Mouse (Mus musculus) forebrain, embryonic 13.5 days (tissue): ENCODE data around the gene Oca2. TPM values are rescaled to one million over a fixed set of nuclear protein-coding genes. Genes with fewer than 3 reads are reported as not detected.

Experiments used
- ATAC-seq: fragments of 200-750 bp; cut with Nextera tagmentation; 2 replicates; pipeline ENCODE4 v1.8.0; 2017
- H3K27ac ChIP-seq: fragments of 300-500 bp; sonication (generic); 2 replicates; pipeline ENCODE4 v1.5.1; 2015; ENCODE audit warnings: inconsistent platforms, mild to moderate bottlenecking, moderate library complexity
- H3K27me3 ChIP-seq: fragments of 300-500 bp; sonication (generic); 2 replicates; pipeline ENCODE4 v1.6.1; 2015; ENCODE audit warnings: mild to moderate bottlenecking, inconsistent platforms
- H3K36me3 ChIP-seq: fragments of 300-500 bp; sonication (generic); 2 replicates; pipeline ENCODE4 v1.6.1; 2015; ENCODE audit warnings: mild to moderate bottlenecking, inconsistent platforms; ENCODE audit not compliant: poor library complexity, severe bottlenecking
- H3K4me1 ChIP-seq: fragments of 300-500 bp; sonication (generic); 2 replicates; pipeline ENCODE4 v1.6.1; 2015; ENCODE audit warnings: inconsistent platforms
- H3K4me2 ChIP-seq: fragments of 300-500 bp; sonication (generic); 2 replicates; pipeline ENCODE4 v1.6.1; 2015; ENCODE audit warnings: inconsistent platforms, mild to moderate bottlenecking, moderate library complexity
- H3K4me3 ChIP-seq: fragments of 300-500 bp; sonication (generic); 2 replicates; pipeline ENCODE4 v1.5.1; 2015; ENCODE audit warnings: mild to moderate bottlenecking, inconsistent platforms
- H3K9ac ChIP-seq: fragments of 300-500 bp; sonication (generic); 2 replicates; pipeline ENCODE4 v1.6.1; 2015; ENCODE audit warnings: mild to moderate bottlenecking, inconsistent platforms
- H3K9me3 ChIP-seq: fragments of 300-500 bp; sonication (generic); replicated peaks from 2 replicates; pipeline ENCODE4 v1.6.1; 2016; ENCODE audit warnings: inconsistent platforms
- WGBS: fragments of 180-500 bp; shearing (Covaris S2); methylation state at CpG from one replicate; pipeline ENCODE4 v1.1.7; 2015; 5-methylcytosine and 5-hydroxymethylcytosine counted together
- polyA plus RNA-seq: library from polyadenylated mRNA; unstranded; fragments of >200 nt; fragmentation: Nextera tagmentation; extraction: Ambion mirVana; gene quantifications from 2 replicates; pipeline ENCODE4 v1.2.1, GENCODE M21; 2015

The Oca2 gene
- polyA plus RNA-seq, 1 experiment from 2014 or later: 0.66 TPM

DNA sequence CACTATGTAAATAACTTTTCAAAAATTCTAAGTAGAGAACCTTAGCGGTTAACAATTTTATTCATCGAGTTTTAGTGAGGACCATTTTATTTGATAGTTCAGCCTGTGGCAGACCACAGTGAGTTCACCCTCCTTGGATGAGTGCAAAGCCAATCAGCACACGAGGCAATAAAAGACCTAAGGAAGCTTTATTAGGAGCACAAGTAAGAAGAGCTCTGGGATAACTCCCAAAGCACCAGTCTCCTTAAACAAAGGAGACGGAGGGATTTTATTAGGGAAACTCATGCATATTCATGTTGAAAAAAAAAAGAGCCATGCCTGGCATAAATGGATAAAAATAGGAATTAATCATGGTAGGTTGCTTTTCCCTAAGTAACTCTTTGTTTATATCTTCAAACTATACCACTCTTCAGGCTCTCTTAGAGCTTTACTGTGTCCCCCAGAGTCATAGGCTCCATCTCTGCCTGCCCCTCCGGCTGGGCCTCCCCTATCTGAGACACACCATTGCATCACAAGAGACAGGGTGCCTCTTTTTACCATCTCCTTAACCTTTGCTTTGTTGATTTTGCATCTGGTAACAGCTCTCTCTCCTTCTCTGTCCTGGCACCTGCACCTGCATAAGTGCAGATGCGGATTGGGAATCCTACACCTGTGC, 178.7 kb downstream of the Oca2 start:
- no peak overlapping the region for H3K4me3 ChIP-seq
- 23% methylated on average over 6 of the region's 6 CpGs for WGBS
- no peak overlapping the region for H3K4me2 ChIP-seq
- ATAC-seq: peak; percentile 81; the same call in 1 of the 2 replicates
- H3K27ac ChIP-seq: no peak overlapping the region
- H3K9ac ChIP-seq: no peak overlapping the region
- H3K36me3 ChIP-seq: no peaks in the 10 kb centered on the region
- H3K27me3 ChIP-seq: no peaks in the 10 kb centered on the region
- peaks cover 18% of the 10 kb centered on the region for H3K4me1 ChIP-seq
- H3K9me3 ChIP-seq: no peaks in the 10 kb centered on the region

DNA sequence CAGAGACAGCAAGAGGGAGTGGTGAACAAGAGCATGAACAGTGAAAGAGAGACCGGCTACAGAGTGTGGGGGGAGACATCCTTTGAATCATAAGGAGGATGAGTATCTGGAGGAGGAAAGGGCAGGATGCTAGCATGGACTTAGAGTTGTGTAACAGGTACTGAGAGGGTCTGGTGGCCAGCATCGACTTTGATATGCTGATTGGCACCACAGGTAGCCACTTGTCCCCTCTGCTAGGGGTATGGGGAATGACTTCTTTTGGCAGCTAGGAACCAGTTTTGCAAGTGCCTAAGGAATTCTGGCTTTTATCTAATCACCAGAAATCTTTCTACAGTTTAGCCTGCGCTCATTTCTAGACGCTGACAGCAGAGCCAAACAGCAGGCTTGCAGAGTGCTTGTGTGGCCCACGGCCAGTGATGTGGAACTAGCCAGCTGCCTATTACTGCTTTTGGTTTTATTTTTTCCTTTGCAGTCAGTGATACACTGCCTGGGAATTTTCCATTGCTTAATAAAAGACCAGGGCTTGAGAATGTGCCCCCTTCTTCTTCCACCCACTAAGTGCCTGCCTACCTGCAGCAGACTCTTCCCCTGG, 179.8 kb downstream of the Oca2 start:
- Histone ChIP-seq H3K27ac (no peak overlapping the region), H3K4me3 (no peak overlapping the region), H3K4me2 (no peak overlapping the region), H3K9ac (no peak overlapping the region), H3K27me3 (no peaks in the 10 kb centered on the region), H3K9me3 (no peaks in the 10 kb centered on the region), H3K4me1 (peaks cover 18% of the 10 kb centered on the region), H3K36me3 (no peaks in the 10 kb centered on the region)
- WGBS: 34% methylated on average over 5 of the region's 5 CpGs
- peak; percentile 34; the same call in 1 of the 2 replicates for ATAC-seq

GRCm38 (mm10) chr7:56421946-56422345, 182.4 kb downstream of the Oca2 start:
- H3K4me1 ChIP-seq: peaks cover 18% of the 10 kb centered on the region
- H3K27me3 ChIP-seq: no peaks in the 10 kb centered on the region
- no peak overlapping the region for H3K4me2 ChIP-seq
- peak; percentile 57; the same call in 1 of the 2 replicates for ATAC-seq
- H3K9me3 ChIP-seq: no peaks in the 10 kb centered on the region
- H3K4me3 ChIP-seq: no peak overlapping the region
- H3K27ac ChIP-seq: no peak overlapping the region
- 79% methylated on average over 2 of the region's 2 CpGs for WGBS
- H3K36me3 ChIP-seq: no peaks in the 10 kb centered on the region
- H3K9ac ChIP-seq: no peak overlapping the region

- 82% methylated on average over 2 of the region's 2 CpGs for WGBS
- Histone ChIP-seq H3K9me3 (no peaks in the 10 kb centered on the region), H3K4me3 (no peak overlapping the region), H3K27me3 (no peaks in the 10 kb centered on the region), H3K9ac (no peak overlapping the region), H3K36me3 (no peaks in the 10 kb centered on the region), H3K4me2 (no peak overlapping the region), H3K27ac (no peak overlapping the region), H3K4me1 (peaks cover 12% of the 10 kb centered on the region)
- no peak for ATAC-seq
Observed at GRCm38 (mm10) chr7:56423548-56423947, 184.0 kb downstream of the Oca2 start.

- H3K9me3 ChIP-seq: no peaks in the 10 kb centered on the region
- 0 out of 2 replicates have a peak, but pooled peaks have one; percentile 69 for ATAC-seq
- WGBS: 82% methylated on average over 4 of the region's 4 CpGs
Observed at GRCm38 (mm10) chr7:56460814-56461520, 221.4 kb downstream of the Oca2 start.

DNA sequence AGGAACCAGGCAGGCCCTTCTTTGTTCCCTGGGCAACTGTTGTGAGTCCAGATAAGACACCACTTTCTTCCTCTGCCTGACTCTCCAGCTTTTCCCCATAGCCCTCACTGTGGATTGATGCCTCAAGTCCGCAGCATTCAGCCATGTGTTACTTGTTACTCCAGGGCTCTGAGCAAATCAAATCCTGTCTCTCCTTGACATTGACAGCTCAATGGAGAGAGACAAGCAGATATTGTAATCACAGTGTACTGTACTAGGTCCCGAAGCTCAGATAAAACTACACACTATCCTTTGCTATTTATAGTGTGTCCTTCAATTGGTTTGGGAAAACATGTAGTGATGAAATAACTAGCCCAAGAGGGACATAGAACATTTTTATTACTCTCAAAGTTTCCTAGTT, 258.7 kb downstream of the Oca2 start:
- Histone ChIP-seq H3K4me3 (no peak overlapping the region), H3K9me3 (no peaks in the 10 kb centered on the region), H3K36me3 (no peaks in the 10 kb centered on the region), H3K9ac (no peak overlapping the region), H3K4me1 (no peaks in the 10 kb centered on the region), H3K27me3 (no peaks in the 10 kb centered on the region), H3K4me2 (no peak overlapping the region), H3K27ac (no peak overlapping the region)
- WGBS: 78% methylated on average over 2 of the region's 2 CpGs
- no peak for ATAC-seq

More at GRCm38 (mm10) chr7:56460814-56461520, 221.4 kb downstream of the Oca2 start:
- no peak overlapping the region for H3K4me2 ChIP-seq
- no peak overlapping the region for H3K4me3 ChIP-seq
- no peaks in the 10 kb centered on the region for H3K4me1 ChIP-seq
- no peak overlapping the region for H3K27ac ChIP-seq
- no peaks in the 10 kb centered on the region for H3K36me3 ChIP-seq
- H3K27me3 ChIP-seq: no peaks in the 10 kb centered on the region
- no peak overlapping the region for H3K9ac ChIP-seq

DNA sequence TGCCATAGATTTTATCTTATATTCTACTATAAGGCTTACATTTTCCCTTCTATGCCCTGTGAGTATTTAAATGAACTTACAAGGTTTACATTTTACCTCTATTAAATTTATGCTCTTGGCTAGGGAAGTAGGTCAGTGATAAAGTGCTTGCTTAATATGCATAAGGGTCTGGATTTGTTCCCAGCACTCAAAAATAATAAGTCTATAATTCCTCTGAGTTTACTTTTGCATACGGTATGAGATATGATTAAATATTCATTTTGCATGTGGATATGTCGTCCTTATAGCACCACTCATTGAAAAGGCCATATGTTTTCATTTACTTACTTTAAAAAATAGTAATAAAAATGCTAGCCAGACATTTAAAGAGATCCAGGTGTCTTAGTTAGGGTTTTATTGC, 259.8 kb downstream of the Oca2 start:
- no peaks in the 10 kb centered on the region for H3K9me3 ChIP-seq
- no peak overlapping the region for H3K4me3 ChIP-seq
- no peak for ATAC-seq
- H3K9ac ChIP-seq: no peak overlapping the region
- H3K27ac ChIP-seq: no peak overlapping the region
- no peak overlapping the region for H3K4me2 ChIP-seq
- no peaks in the 10 kb centered on the region for H3K4me1 ChIP-seq
- no peaks in the 10 kb centered on the region for H3K36me3 ChIP-seq
- H3K27me3 ChIP-seq: no peaks in the 10 kb centered on the region
- WGBS: 82% methylated on average over 2 of the region's 2 CpGs

DNA sequence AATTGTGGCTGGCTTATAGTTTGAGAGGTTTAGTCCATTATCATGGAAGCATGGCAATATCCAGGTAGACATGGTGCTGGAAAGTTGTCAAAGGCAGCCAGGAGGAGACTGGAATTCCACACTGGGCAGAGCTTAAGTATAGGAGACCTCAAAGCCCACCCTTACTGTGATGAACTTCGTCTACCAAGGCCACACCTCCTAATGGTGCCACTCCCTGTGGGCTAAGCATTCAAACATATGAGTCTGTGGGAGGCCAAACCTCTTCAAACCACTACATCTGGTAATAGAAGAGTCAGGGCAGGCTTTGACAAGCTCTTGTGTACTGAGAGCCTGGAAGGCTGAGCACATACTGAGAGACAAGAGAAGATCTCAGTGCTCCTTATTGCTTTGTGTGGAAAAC, 260.2 kb downstream of the Oca2 start:
- Histone ChIP-seq H3K36me3 (no peaks in the 10 kb centered on the region), H3K4me2 (no peak overlapping the region), H3K9ac (no peak overlapping the region), H3K27me3 (no peaks in the 10 kb centered on the region), H3K9me3 (no peaks in the 10 kb centered on the region), H3K4me1 (no peaks in the 10 kb centered on the region), H3K27ac (no peak overlapping the region), H3K4me3 (no peak overlapping the region)
- 61% methylated on average over 1 of the region's 1 CpGs for WGBS
- ATAC-seq: no peak

- no peak overlapping the region for H3K4me2 ChIP-seq
- H3K9ac ChIP-seq: no peak overlapping the region
- no peaks in the 10 kb centered on the region for H3K36me3 ChIP-seq
- no peaks in the 10 kb centered on the region for H3K27me3 ChIP-seq
- H3K4me1 ChIP-seq: no peaks in the 10 kb centered on the region
- peak; percentile 70; the same call in 1 of the 2 replicates for ATAC-seq
- 85% methylated on average over 1 of the region's 1 CpGs for WGBS
- H3K27ac ChIP-seq: no peak overlapping the region; the same call in 1 of the 2 replicates
- H3K4me3 ChIP-seq: no peak overlapping the region
- H3K9me3 ChIP-seq: no peaks in the 10 kb centered on the region
Observed at GRCm38 (mm10) chr7:56500438-56500837, 260.9 kb downstream of the Oca2 start.

DNA sequence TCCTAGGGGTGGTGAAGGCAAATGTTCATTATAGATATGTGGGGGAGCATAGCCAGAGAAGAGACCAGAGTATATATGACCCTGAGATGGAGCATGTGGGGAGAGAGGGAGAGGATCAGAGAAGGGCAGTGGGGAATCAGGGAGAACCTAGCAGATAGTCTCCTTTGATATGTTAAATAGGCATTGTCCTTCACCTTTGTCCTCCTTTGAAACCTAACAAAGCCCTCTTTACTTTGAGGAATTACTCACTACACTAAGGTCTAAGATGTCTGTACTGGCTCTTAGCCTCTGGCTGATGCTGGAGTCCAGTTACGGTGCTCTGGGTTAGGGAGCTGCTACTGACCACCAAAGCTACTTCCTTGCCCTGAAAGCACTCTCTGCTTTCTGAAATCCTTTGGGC, 279.0 kb downstream of the Oca2 start:
- Histone ChIP-seq H3K4me2 (no peak overlapping the region), H3K9me3 (no peaks in the 10 kb centered on the region), H3K9ac (no peak overlapping the region), H3K4me3 (no peak overlapping the region), H3K27me3 (no peaks in the 10 kb centered on the region), H3K36me3 (no peaks in the 10 kb centered on the region), H3K4me1 (no peaks in the 10 kb centered on the region), H3K27ac (no peak overlapping the region)
- ATAC-seq: no peak
- WGBS: 10% methylated on average over 1 of the region's 1 CpGs

DNA sequence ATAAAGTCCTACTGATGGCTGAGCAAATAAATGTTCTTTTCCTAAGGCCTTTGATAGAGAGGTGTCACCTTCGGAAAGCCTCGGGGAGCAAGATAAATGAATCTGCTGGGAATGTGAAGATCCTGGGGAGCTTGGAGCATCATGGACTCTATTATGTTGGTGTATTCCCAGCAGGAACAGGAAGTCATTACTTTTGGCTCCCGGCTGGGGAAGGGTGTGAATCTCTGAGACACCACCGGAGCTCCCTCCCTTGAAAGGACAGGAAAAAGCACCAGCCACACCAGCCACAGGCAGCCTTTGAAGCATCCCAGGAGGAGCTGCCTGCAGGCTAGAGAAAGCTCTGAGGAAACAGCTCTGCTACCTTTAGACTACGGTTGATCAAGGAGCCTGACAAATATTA, 280.2 kb downstream of the Oca2 start:
- H3K4me2 ChIP-seq: no peak overlapping the region
- 16% methylated on average over 5 of the region's 5 CpGs for WGBS
- H3K27me3 ChIP-seq: no peaks in the 10 kb centered on the region
- H3K9ac ChIP-seq: no peak overlapping the region
- no peaks in the 10 kb centered on the region for H3K36me3 ChIP-seq
- H3K27ac ChIP-seq: no peak overlapping the region
- H3K4me3 ChIP-seq: no peak overlapping the region
- no peak for ATAC-seq
- H3K4me1 ChIP-seq: no peaks in the 10 kb centered on the region
- no peaks in the 10 kb centered on the region for H3K9me3 ChIP-seq

- Histone ChIP-seq H3K9ac (no peak overlapping the region), H3K27me3 (no peaks in the 10 kb centered on the region), H3K27ac (no peak overlapping the region), H3K4me2 (no peak overlapping the region), H3K4me1 (no peaks in the 10 kb centered on the region), H3K36me3 (no peaks in the 10 kb centered on the region), H3K4me3 (no peak overlapping the region), H3K9me3 (no peaks in the 10 kb centered on the region)
- 75% methylated on average over 2 of the region's 2 CpGs for WGBS
- no peak for ATAC-seq
Observed at GRCm38 (mm10) chr7:56534856-56535255, 295.3 kb downstream of the Oca2 start.
